Mouse (Mus musculus) ovary, postnatal 10 days (tissue): ENCODE data around the gene Pkd2l1.

ENCODE experiments used
- DNase-seq: peaks from one replicate; pipeline ENCODE4 v3.0.0; 2022; ENCODE audit warnings: low spot score

The Pkd2l1 gene

GRCm38 (mm10) chr19:44106831-44107660 is 85.2 kb downstream of the Pkd2l1 start, which contains the start of gene Chuk:
Chuk (minus strand) TSS chr19:44107480.
- peak; percentile 93 for DNase-seq

- DNase-seq: no peak
Measured at GRCm38 (mm10) chr19:44104393-44104792, 87.8 kb downstream of the Pkd2l1 start.

- DNase-seq: no peak
Measured at GRCm38 (mm10) chr19:44103001-44103400, 89.2 kb downstream of the Pkd2l1 start.

- DNase-seq: no peak
Measured at GRCm38 (mm10) chr19:44100840-44101239, 91.4 kb downstream of the Pkd2l1 start.
